Mouse (Mus musculus): ENCODE data around the gene Olfr1357. TPM values are rescaled to one million over a fixed set of nuclear protein-coding genes. Genes with fewer than 3 reads are reported as not detected.

Olfr1357 gene
- polyA plus RNA-seq, 1 experiment from 2014 or later: not detected

DNA sequence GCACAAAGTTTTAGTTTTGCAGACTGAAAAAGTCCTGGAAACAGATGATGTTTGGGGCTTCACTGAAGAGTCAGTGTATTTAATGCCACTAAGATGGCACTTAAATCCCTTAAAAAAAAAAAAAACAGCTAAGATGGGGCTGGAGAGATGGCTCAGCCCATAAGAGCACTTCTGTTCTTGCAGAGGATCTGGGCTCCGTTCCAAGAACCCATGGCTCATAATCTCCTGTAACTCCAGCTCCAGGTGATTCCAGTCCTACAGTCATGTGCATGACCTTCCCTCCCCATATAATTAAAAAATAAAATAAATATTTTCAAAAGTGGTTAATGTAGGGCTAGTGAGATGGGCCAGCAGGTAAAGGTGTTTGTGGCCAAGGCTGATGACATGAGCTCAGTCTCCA lies 52.8 kb downstream of the Olfr1357 start:
- no peak for ATAC-seq (ENCODE audit: extremely low read depth, insufficient number of reproducible peaks, low FRiP score, low TSS enrichment)

More for the DNA sequence above, 52.8 kb downstream of the Olfr1357 start:
- Histone ChIP-seq H3K9ac (no peak overlapping the region), H3K4me1 (no peaks in the 10 kb centered on the region), H3K9me3 (no peaks in the 10 kb centered on the region), H3K4me3 (no peak overlapping the region), H3K27me3 (replicated peaks) (no peaks in the 10 kb centered on the region), H3K4me2 (no peak overlapping the region), H3K36me3 (no peaks in the 10 kb centered on the region), H3K27ac (replicated peaks) (no peak overlapping the region)
- 72% methylated on average over 1 of the region's 1 CpGs for WGBS

Other genes starting within 250 kb of the Olfr1357 start
- 220 and 237 TPM in 2 replicates for gene Rrp1, start 205.0 kb downstream of the Olfr1357 start, polyA plus RNA-seq (2015; fragmentation: Nextera tagmentation; extraction: Ambion mirVana)
- gene Cstb, start 192.4 kb downstream of the Olfr1357 start, polyA plus RNA-seq (2015; fragmentation: Nextera tagmentation; extraction: Ambion mirVana): 98.8 and 114 TPM in 2 replicates
- 5.6 and 5.8 TPM in 2 replicates for gene Pdxk, start 153.1 kb downstream of the Olfr1357 start, polyA plus RNA-seq (2015; fragmentation: Nextera tagmentation; extraction: Ambion mirVana)
- gene Olfr1358, start 100.6 kb downstream of the Olfr1357 start, polyA plus RNA-seq (2015; fragmentation: Nextera tagmentation; extraction: Ambion mirVana): not detected in 2 replicates
- 52.4 and 54.6 TPM in 2 replicates for gene Ilvbl, start 43.7 kb downstream of the Olfr1357 start, polyA plus RNA-seq (2015; fragmentation: Nextera tagmentation; extraction: Ambion mirVana)
- 14.4 and 14.7 TPM in 2 replicates for gene Syde1, start 26.1 kb downstream of the Olfr1357 start, polyA plus RNA-seq (2015; fragmentation: Nextera tagmentation; extraction: Ambion mirVana)
- not detected in 2 replicates for gene Casp14, start 100.2 kb upstream of the Olfr1357 start, polyA plus RNA-seq (2015; fragmentation: Nextera tagmentation; extraction: Ambion mirVana)
- not detected in 2 replicates for gene Ccdc105, start 135.0 kb upstream of the Olfr1357 start, polyA plus RNA-seq (2015; fragmentation: Nextera tagmentation; extraction: Ambion mirVana)
- gene Slc1a6, start 162.4 kb upstream of the Olfr1357 start, polyA plus RNA-seq (2015; fragmentation: Nextera tagmentation; extraction: Ambion mirVana): 0.97 and 1.2 TPM in 2 replicates
- not detected in 2 replicates for gene Olfr1356, start 234.1 kb upstream of the Olfr1357 start, polyA plus RNA-seq (2015; fragmentation: Nextera tagmentation; extraction: Ambion mirVana)

All from heart, embryonic 13.5 days (tissue).